Mouse (Mus musculus) fibroblast of lung, adult 2 months (primary cell): ENCODE measurements around the gene Capza3.

Experiments
- DNase-seq: peaks from one replicate; pipeline ENCODE4 v3.0.0-alpha.2; 2011; ENCODE audit warnings: low read depth

Gene Capza3

DNA sequence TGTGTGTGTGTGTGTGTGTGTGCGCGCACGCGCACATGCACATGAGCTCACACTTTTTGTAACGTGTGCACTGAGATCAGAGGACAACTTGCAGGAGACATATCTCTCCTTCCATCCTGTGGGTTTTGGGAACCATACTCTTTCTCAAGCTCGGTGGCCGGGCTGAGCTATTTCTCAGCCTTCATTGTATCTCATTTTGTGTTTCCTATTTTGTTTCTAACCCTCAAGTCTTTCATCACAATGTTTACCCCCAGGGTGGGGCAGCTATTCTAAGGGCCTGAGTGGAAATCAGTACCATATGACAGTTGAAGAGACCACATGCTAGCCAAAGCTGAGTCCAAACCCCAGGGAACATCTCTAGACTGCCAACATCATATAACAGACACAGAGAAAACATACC, at the start of gene Capza3:
Gene Capza3 (plus strand): TSS at position 301 of the 400 bp plus-strand sequence.
- no peak for DNase-seq

DNA sequence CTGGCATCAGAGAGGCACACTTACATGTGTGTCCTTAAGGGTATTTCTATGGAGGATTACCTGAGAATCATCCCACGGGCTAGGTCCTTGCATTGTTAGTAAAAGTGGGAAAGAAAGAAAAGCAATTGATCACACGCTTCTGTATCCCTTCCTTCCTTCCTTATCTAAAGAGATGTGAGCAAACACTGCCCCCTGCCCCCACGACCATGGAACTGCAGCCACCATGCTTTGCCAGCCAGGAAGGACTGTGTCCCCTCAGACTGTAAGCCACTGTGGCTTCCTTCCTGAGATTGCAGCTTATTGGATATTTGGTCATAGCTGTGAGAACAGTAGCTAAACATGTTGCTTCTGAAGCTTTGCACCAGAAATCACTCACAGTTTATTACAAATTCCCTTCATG, 35.9 kb upstream of the Capza3 start:
- no peak for DNase-seq

GRCm38 (mm10) chr6:140024404-140024803, 16.6 kb upstream of the Capza3 start:
- DNase-seq, result no peak

GRCm38 (mm10) chr6:140041357-140041756, 305 bp downstream of the Capza3 start, which contains the start of gene Plcz1:
Gene Plcz1 (minus strand): TSS chr6:140041457.
- no peak for DNase-seq

DNA sequence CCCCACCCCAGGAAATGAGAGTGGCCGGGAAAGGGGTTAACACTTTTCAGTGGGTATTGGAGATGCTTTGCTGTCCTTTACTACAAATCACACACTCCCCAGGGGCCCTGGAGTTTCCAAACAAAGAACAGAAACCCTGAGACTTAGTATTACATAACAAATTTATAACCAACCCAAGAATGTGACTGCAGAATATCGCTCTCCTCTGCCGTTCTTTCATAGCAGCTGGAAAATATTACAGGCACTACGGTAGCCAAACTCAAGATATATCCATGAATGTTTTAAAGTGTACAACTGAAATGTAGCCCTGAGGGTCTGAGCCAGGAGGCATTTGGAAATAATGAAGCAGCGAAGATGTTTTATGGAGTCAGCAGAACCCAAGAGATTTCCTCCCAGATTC, 10.4 kb downstream of the Capza3 start:
- no peak for DNase-seq

GRCm38 (mm10) chr6:140054271-140054928, 13.3 kb downstream of the Capza3 start:
- no peak for DNase-seq

- DNase-seq, result no peak
Measured at GRCm38 (mm10) chr6:140069177-140069576, 28.1 kb downstream of the Capza3 start.

GRCm38 (mm10) chr6:140080933-140081332, 39.9 kb downstream of the Capza3 start:
- DNase-seq, result no peak

- DNase-seq, result no peak
Measured at GRCm38 (mm10) chr6:140081739-140082138, 40.7 kb downstream of the Capza3 start.

- no peak for DNase-seq
Measured at GRCm38 (mm10) chr6:140089855-140090254, 48.8 kb downstream of the Capza3 start.
